Mouse (Mus musculus) embryonic facial prominence, embryonic 11.5 days (tissue): ENCODE measurements around the gene Dact2. TPM values are rescaled to one million over a fixed set of nuclear protein-coding genes. Genes with fewer than 3 reads are reported as not detected.

Experiments used
- ATAC-seq: fragments of 200-750 bp; cut with Nextera tagmentation; replicated peaks from 2 replicates; pipeline ENCODE4 v1.8.0; 2017; ENCODE audit warnings: low read depth; ENCODE audit not compliant: insufficient number of reproducible peaks, low FRiP score, low TSS enrichment
- DNase-seq: peaks from one replicate; pipeline ENCODE4 v3.0.0-alpha.2; 2015; ENCODE audit warnings: low spot score
- H3K27ac ChIP-seq: fragments of 300-500 bp; sonication (generic); replicated peaks from 2 replicates; pipeline ENCODE4 v1.5.1; 2014; ENCODE audit warnings: mild to moderate bottlenecking, low read depth, low read length, control low read depth
- H3K27me3 ChIP-seq: fragments of 300-500 bp; sonication (generic); 2 replicates; pipeline ENCODE4 v1.6.1; 2014; ENCODE audit warnings: mild to moderate bottlenecking, low read length, moderate library complexity, mixed read lengths; ENCODE audit not compliant: control insufficient read depth, insufficient read depth
- H3K36me3 ChIP-seq: fragments of 300-500 bp; sonication (generic); replicated peaks from 2 replicates; pipeline ENCODE4 v1.6.1; 2014; ENCODE audit warnings: low read depth, mild to moderate bottlenecking, low read length, moderate library complexity, mixed read lengths; ENCODE audit not compliant: control insufficient read depth, insufficient read depth
- H3K4me1 ChIP-seq: fragments of 300-500 bp; sonication (generic); 2 replicates; pipeline ENCODE4 v1.6.1; 2014; ENCODE audit warnings: low read length, mixed read lengths; ENCODE audit not compliant: control insufficient read depth, insufficient read depth
- H3K4me2 ChIP-seq: fragments of 300-500 bp; sonication (generic); 2 replicates; pipeline ENCODE4 v1.6.1; 2014; ENCODE audit warnings: low read depth, mild to moderate bottlenecking, control low read depth, low read length, moderate library complexity
- H3K4me3 ChIP-seq: fragments of 300-500 bp; sonication (generic); 2 replicates; pipeline ENCODE4 v1.5.1; 2014; ENCODE audit warnings: low read depth, low read length, control low read depth
- H3K9ac ChIP-seq: fragments of 300-500 bp; sonication (generic); replicated peaks from 2 replicates; pipeline ENCODE4 v1.6.1; 2014; ENCODE audit warnings: mild to moderate bottlenecking, control low read depth, low read length
- H3K9me3 ChIP-seq: fragments of 300-500 bp; sonication (generic); replicated peaks from 2 replicates; pipeline ENCODE4 v1.6.1; 2016; ENCODE audit warnings: mild to moderate bottlenecking, low read length, inconsistent platforms, mixed read lengths; ENCODE audit not compliant: control insufficient read depth
- WGBS: fragments of 180-500 bp; shearing (Covaris S2); extraction: QIAGEN DNeasy Blood & Tissue Kit; methylation state at CpG from one replicate; pipeline ENCODE4 v1.1.7; 2014; 5-methylcytosine and 5-hydroxymethylcytosine counted together
- polyA plus RNA-seq: library from polyadenylated mRNA; unstranded; fragments of >200 nt; fragmentation: Nextera tagmentation; extraction: Ambion mirVana; gene quantifications from 2 replicates; pipeline ENCODE4 v1.2.1, GENCODE M21; 2014

Dact2 gene
- polyA plus RNA-seq, 1 experiment from 2014 or later = 1.1 TPM

DNA sequence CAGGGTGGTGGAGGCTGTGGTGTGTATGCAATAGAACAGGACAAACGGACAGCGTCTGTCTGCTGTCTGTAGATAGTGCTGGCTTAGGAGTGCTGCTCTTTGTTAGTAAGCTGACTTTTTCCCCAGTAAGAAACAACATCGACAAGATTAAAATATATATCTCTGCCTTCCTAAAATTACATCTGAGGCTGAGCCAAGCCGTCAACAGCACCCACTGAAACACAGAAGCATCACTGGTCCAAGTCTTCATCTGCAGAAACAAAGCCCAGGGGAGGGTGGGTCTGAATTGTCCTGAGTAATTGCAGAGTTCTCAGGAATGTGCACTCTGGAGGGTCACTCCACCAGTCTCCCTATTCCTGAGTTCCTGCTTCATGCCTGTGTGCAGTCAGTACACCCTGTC lies 25.2 kb downstream of the Dact2 start:
- H3K9ac ChIP-seq = no peak overlapping the region
- DNase-seq (no peak), ATAC-seq (no peak)
- no peak overlapping the region for H3K4me3 ChIP-seq
- H3K4me2 ChIP-seq = no peak overlapping the region
- WGBS = 72% methylated on average over 4 of the region's 4 CpGs
- H3K9me3 ChIP-seq = no peaks in the 10 kb centered on the region
- H3K4me1 ChIP-seq = no peaks in the 10 kb centered on the region
- H3K27ac ChIP-seq = no peak overlapping the region
- H3K36me3 ChIP-seq = no peaks in the 10 kb centered on the region
- no peaks in the 10 kb centered on the region for H3K27me3 ChIP-seq

DNA sequence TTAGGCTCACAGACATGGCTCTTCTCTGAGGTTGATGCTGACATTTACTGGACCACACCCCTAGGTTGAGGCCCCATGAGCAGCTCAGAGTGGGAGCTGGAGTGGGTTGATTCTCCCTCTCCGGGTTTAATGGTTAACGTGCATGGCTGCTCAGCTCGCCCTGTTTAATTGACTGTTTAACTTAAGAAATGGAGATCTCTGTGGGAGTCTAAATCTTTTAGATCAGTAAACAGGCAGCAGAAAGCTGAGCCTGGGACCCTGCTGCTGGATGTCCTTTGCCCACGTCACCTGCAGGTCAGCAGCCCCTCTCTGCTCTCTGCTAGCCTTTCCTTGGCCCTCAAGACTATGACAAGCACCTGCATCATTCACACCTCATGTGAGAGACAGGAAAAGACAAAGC lies 25.6 kb downstream of the Dact2 start:
- H3K36me3 ChIP-seq = no peaks in the 10 kb centered on the region
- WGBS = 35% methylated on average over 4 of the region's 4 CpGs
- ATAC-seq (no peak), DNase-seq (no peak)
- H3K9ac ChIP-seq = no peak overlapping the region
- H3K4me3 ChIP-seq = no peak overlapping the region
- no peaks in the 10 kb centered on the region for H3K4me1 ChIP-seq
- H3K27ac ChIP-seq = no peak overlapping the region
- H3K9me3 ChIP-seq = no peaks in the 10 kb centered on the region
- H3K27me3 ChIP-seq = no peaks in the 10 kb centered on the region
- no peak overlapping the region for H3K4me2 ChIP-seq

DNA sequence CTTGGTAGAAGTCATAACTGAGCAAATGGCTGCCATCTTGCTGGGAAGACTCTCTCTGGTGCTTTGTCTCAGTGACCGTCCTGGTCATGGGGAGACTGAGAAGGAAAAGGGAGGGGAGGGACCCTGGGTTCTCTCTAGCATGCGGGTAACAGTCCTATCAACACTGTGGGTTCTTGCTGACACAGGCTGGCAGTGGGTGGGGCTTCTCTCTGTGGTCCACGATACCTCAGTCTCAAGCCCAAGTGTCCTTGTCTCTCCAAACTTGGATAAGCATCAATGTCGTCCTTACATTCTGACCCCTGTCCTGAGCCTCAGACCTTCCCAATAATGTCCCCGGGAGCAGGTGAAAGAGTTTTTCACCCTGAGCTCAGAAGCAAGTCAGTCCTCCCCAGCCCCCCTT lies 26.1 kb downstream of the Dact2 start:
- 71% methylated on average over 5 of the region's 5 CpGs for WGBS
- ATAC-seq = no peak
- H3K9me3 ChIP-seq = no peaks in the 10 kb centered on the region

DNA sequence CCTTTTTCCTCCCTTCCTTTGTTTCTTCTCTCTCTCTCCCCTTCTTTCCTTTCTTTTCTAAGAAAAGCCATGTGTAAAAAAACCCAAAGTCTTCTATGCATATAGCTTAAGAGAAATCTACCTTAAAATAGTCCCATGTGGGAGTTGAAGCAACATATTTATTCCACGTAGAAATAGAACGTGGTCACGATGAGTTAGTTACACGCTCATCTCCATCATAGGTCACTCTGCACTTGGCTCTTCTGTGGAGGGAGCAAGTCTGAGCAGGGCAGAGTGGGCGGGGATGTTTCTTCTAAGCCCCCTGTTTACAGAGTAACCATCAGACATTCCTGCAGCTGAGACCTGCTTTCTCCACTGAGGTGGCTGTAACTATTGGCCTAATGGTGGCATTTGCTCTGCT lies 27.1 kb downstream of the Dact2 start:
- Histone ChIP-seq H3K9me3 (no peaks in the 10 kb centered on the region), H3K4me2 (no peak overlapping the region), H3K36me3 (no peaks in the 10 kb centered on the region), H3K27ac (no peak overlapping the region), H3K9ac (no peak overlapping the region), H3K4me1 (no peaks in the 10 kb centered on the region), H3K27me3 (no peaks in the 10 kb centered on the region), H3K4me3 (no peak overlapping the region)
- WGBS = 60% methylated on average over 5 of the region's 5 CpGs
- ATAC-seq = no peak
- no peak for DNase-seq

More for the DNA sequence above, 26.1 kb downstream of the Dact2 start:
- no peak overlapping the region for H3K4me2 ChIP-seq
- H3K36me3 ChIP-seq = no peaks in the 10 kb centered on the region
- H3K4me3 ChIP-seq = no peak overlapping the region
- H3K27ac ChIP-seq = no peak overlapping the region
- no peaks in the 10 kb centered on the region for H3K4me1 ChIP-seq
- H3K27me3 ChIP-seq = no peaks in the 10 kb centered on the region
- H3K9ac ChIP-seq = no peak overlapping the region
- DNase-seq = no peak

DNA sequence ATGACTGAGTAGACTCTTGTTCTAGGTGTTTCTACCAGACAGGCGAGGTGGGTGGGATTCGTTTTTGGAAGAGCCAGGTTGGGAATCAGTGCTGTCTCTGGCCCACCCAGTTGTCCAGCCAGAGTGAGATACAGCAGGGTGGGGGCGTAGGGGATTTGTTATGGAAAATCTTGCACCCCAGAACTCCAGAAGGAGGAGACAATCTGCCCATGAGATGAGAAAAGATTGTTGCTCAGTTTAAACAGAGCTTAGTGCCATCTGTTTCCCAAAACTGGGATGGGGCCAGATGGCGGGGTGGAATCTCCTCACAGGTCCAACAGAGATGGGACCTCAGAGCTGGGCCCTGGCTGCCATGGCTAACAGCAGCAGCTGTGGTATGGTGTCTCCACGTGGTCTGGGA lies 28.4 kb downstream of the Dact2 start:
- no peaks in the 10 kb centered on the region for H3K4me1 ChIP-seq
- no peak overlapping the region for H3K27ac ChIP-seq
- no peak for DNase-seq
- H3K4me3 ChIP-seq = no peak overlapping the region
- no peaks in the 10 kb centered on the region for H3K27me3 ChIP-seq
- H3K4me2 ChIP-seq = no peak overlapping the region
- no peaks in the 10 kb centered on the region for H3K36me3 ChIP-seq
- H3K9me3 ChIP-seq = no peaks in the 10 kb centered on the region
- no peak overlapping the region for H3K9ac ChIP-seq
- ATAC-seq = no peak
- WGBS = 89% methylated on average over 5 of the region's 5 CpGs

DNA sequence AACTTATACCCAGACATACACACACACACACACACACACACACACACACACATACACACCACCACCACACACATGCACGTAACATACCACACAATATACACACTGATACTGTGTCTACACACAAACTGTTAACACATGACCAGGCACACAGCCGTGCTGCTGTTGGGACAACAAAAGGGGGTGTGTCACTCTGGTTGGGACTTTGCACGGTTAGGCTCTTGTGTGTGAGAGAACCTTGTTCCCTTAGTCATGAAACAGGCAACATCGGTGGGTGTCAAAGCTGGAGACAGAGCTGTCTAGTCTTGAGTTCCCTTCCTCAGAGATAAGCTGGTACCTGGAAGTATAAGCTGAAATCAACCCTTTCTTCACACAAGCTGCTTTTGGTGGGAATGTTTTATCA lies 29.1 kb downstream of the Dact2 start:
- Histone ChIP-seq H3K27me3 (no peaks in the 10 kb centered on the region), H3K4me2 (no peak overlapping the region), H3K36me3 (no peaks in the 10 kb centered on the region), H3K27ac (no peak overlapping the region), H3K4me3 (no peak overlapping the region), H3K4me1 (no peaks in the 10 kb centered on the region), H3K9ac (no peak overlapping the region), H3K9me3 (no peaks in the 10 kb centered on the region)
- 82% methylated on average over 4 of the region's 4 CpGs for WGBS
- DNase-seq (no peak), ATAC-seq (no peak)

DNA sequence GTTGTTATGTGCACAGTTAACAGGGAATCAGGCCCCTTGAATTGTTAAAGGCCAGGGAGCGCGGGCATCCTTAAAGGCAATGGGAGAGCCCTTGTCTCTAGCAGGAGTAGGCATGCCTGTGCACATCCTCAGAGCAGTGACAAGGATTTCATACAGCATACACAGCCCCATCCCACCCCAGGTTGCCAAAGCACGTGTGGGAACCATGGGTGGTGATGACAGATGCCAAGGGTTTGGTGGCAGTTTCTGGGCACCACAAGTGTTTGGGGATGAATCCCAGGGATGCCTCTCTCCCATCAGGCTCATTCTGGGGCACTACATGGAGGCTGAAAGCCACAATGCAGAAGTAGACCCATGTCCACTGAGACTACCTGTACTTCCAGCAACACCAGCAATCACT lies 29.7 kb downstream of the Dact2 start:
- no peaks in the 10 kb centered on the region for H3K4me1 ChIP-seq
- WGBS = 87% methylated on average over 3 of the region's 3 CpGs
- no peak overlapping the region for H3K4me3 ChIP-seq
- DNase-seq = no peak
- no peak overlapping the region for H3K4me2 ChIP-seq
- no peak overlapping the region for H3K9ac ChIP-seq
- no peaks in the 10 kb centered on the region for H3K27me3 ChIP-seq
- no peak for ATAC-seq
- H3K9me3 ChIP-seq = no peaks in the 10 kb centered on the region
- no peak overlapping the region for H3K27ac ChIP-seq
- H3K36me3 ChIP-seq = no peaks in the 10 kb centered on the region

DNA sequence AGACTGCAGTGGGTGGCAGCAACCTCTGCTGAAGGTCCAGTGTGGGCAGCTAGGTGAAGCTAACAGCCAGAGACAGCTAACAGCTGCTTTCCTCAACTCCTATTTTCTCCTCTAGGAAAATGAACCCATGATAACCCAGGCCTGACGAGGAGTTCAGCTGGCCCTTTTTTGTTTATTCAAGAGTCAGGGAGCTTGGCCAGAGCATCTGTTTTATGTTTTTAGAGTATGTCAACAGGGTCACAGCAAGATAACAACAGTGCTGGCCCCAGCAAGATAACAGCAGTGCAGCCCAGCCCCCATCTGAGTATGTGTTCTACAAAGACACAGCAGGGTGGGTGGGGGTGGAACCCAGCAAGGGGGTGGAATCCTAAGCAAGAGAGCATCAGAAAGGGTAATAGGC lies 30.6 kb downstream of the Dact2 start:
- WGBS = 29% methylated on average over 1 of the region's 1 CpGs

DNA sequence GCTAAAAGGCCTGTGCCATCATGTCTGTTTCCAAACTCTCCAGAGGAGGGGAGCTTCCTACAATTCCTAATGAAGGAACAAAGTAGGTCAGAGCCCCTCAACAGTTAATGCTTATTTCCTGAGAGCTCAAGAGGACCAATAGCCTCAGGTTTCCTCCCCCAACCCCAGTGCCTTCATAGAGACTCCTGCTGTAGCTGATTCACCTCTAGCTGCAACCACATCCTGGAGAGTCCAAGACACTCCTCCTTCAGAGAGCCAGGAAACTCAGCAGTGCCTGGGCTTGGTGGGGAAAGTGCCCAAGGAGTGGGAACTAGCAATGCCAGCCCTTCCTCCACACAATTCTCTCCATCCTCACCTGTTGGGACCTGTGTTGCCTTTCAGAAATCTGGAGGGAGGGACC lies 31.4 kb downstream of the Dact2 start:
- ATAC-seq (no peak), DNase-seq (no peak)
- Histone ChIP-seq H3K9ac (no peak overlapping the region), H3K4me3 (no peak overlapping the region), H3K4me1 (no peaks in the 10 kb centered on the region), H3K4me2 (no peak overlapping the region), H3K27me3 (no peaks in the 10 kb centered on the region), H3K27ac (no peak overlapping the region), H3K9me3 (no peaks in the 10 kb centered on the region), H3K36me3 (no peaks in the 10 kb centered on the region)

More for the DNA sequence above, 30.6 kb downstream of the Dact2 start:
- Histone ChIP-seq H3K9me3 (no peaks in the 10 kb centered on the region), H3K4me2 (no peak overlapping the region), H3K36me3 (no peaks in the 10 kb centered on the region), H3K27ac (no peak overlapping the region), H3K4me3 (no peak overlapping the region), H3K9ac (no peak overlapping the region), H3K4me1 (no peaks in the 10 kb centered on the region), H3K27me3 (no peaks in the 10 kb centered on the region)
- ATAC-seq (no peak), DNase-seq (no peak)
